Comparison of ENCODE assay signal across 20 mouse cellular contexts in genomic region chr2:13400831-13401230, GRCm38 (mm10).
DNase-seq lines count a peak whose midpoint lies in the region; ATAC-seq lines count a peak whose summit lies in the region.
"Had no signal": no experiment of that assay in that cellular context is flagged by ENCODE, and none has a peak within 500 bp of the region (broad histone marks: within the 10 kb centered on the region; RNA-seq: fewer than 3 reads in every experiment).

No protein-coding gene starts in this region.

- no peak for ATAC-seq in midbrain, embryonic 13.5 days
- ATAC-seq: forebrain, embryonic 13.5 days; hindbrain, embryonic 16.5 days; intestine, postnatal 0 days had no signal

- peaks cover 40% of the 10 kb centered on the region for H3K4me1 ChIP-seq in midbrain, embryonic 10.5 days
- peaks cover 23% of the 10 kb centered on the region for H3K4me1 ChIP-seq in midbrain, embryonic 13.5 days (replicated peaks)

- DNase-seq in gastrocnemius, postnatal 14 days = peak; percentile 27
- DNase-seq in gastrocnemius, postnatal 10 days = no peak
- no peak for DNase-seq in midbrain, embryonic 10.5 days (ENCODE audit: low spot score)
- peak; percentile 71 for DNase-seq in lung, postnatal 10 days
- DNase-seq in kidney, postnatal 4 days = no peak
- DNase-seq in right cerebral cortex, postnatal 36 days (ENCODE audit: low spot score in 2 of 2) = no peak
- DNase-seq: adrenal gland, postnatal 36 days; B cell, adult 2 months; cerebellum, adult 2 months; heart, postnatal 4 days; right cerebral cortex, adult 18-20 months; thymus, postnatal 25 days had no signal

- intact Hi-C loops in gastrocnemius, postnatal 14 days (cut with DNase I; ENCODE audit: low total_unique reads) = no loop called here

- H3K9ac ChIP-seq in midbrain, embryonic 13.5 days (replicated peaks) = no peak overlapping the region
- H3K9ac ChIP-seq: forebrain, embryonic 13.5 days; kidney, embryonic 15.5 days; liver, embryonic 14.5 days; midbrain, embryonic 12.5 days; neural tube, embryonic 12.5 days had no signal

- no peak overlapping the region for H3K4me2 ChIP-seq in midbrain, embryonic 13.5 days (replicated peaks)
- H3K4me2 ChIP-seq: forebrain, embryonic 13.5 days; kidney, embryonic 15.5 days; midbrain, embryonic 12.5 days; neural tube, embryonic 12.5 days had no signal

- H3K9me3 ChIP-seq in midbrain, embryonic 10.5 days (replicated peaks) = no peaks in the 10 kb centered on the region
- H3K9me3 ChIP-seq in midbrain, embryonic 13.5 days = no peaks in the 10 kb centered on the region
- H3K9me3 ChIP-seq: forebrain, embryonic 13.5 days; kidney, embryonic 15.5 days; midbrain, embryonic 12.5 days; neural tube, embryonic 12.5 days had no signal

- H3K27me3 ChIP-seq in midbrain, embryonic 10.5 days (ENCODE audit: low read depth, poor library complexity, severe bottlenecking) = no peaks in the 10 kb centered on the region
- H3K27me3 ChIP-seq in midbrain, embryonic 13.5 days = no peaks in the 10 kb centered on the region
- H3K27me3 ChIP-seq: forebrain, embryonic 13.5 days; kidney, embryonic 15.5 days; midbrain, embryonic 12.5 days; neural tube, embryonic 12.5 days had no signal

- no peaks in the 10 kb centered on the region for H3K36me3 ChIP-seq in midbrain, embryonic 10.5 days
- H3K36me3 ChIP-seq in midbrain, embryonic 13.5 days = no peaks in the 10 kb centered on the region
- H3K36me3 ChIP-seq: kidney, embryonic 15.5 days; midbrain, embryonic 12.5 days; neural tube, embryonic 12.5 days had no signal

- no peak overlapping the region for H3K4me3 ChIP-seq in midbrain, embryonic 10.5 days
- no peak overlapping the region for H3K4me3 ChIP-seq in midbrain, embryonic 13.5 days (replicated peaks)
- H3K4me3 ChIP-seq: forebrain, embryonic 13.5 days; kidney, embryonic 15.5 days; midbrain, embryonic 12.5 days; neural tube, embryonic 12.5 days had no signal

- peak overlapping the region; percentile 5 for H3K27ac ChIP-seq in midbrain, embryonic 10.5 days (replicated peaks)
- H3K27ac ChIP-seq in midbrain, embryonic 13.5 days = no peak overlapping the region
- H3K27ac ChIP-seq: forebrain, embryonic 13.5 days; kidney, embryonic 15.5 days; liver, embryonic 14.5 days; neural tube, embryonic 12.5 days had no signal

- WGBS in midbrain, embryonic 10.5 days = 82% methylated on average over 6 of the region's 6 CpGs
- 83% methylated on average over 6 of the region's 6 CpGs for WGBS in midbrain, embryonic 13.5 days

Comparison
In these comparisons a context has a peak if more than half of its experiments do, and no peak if none do; other contexts are left out.
1. DNase-seq: peak in gastrocnemius, postnatal 14 days (single experiment) and lung, postnatal 10 days (single experiment); none in gastrocnemius, postnatal 10 days (single experiment), midbrain, embryonic 10.5 days (single experiment), kidney, postnatal 4 days (0 of 2) and right cerebral cortex, postnatal 36 days (0 of 2).